Mouse (Mus musculus): ENCODE results near the gene Dao. TPM values are rescaled to one million over a fixed set of nuclear protein-coding genes. Genes with fewer than 3 reads are reported as not detected.

Dao gene
- polyA plus RNA-seq, 1 experiment from 2014 or later, result not detected

GRCm38 (mm10) chr5:113972589-113973515 lies 30.7 kb upstream of the Dao start:
- Histone ChIP-seq H3K27ac (peak overlapping the region; percentile 62), H3K9me3 (replicated peaks) (no peaks in the 10 kb centered on the region), H3K27me3 (no peaks in the 10 kb centered on the region), H3K4me1 (peaks cover 43% of the 10 kb centered on the region), H3K4me2 (replicated peaks) (peak overlapping the region; percentile 15; the same call in 1 of the 2 replicates), H3K9ac (no peak overlapping the region), H3K4me3 (no peak overlapping the region), H3K36me3 (peaks cover 17% of the 10 kb centered on the region)
- 20% methylated on average over 18 of the region's 18 CpGs for WGBS
- ATAC-seq (ENCODE audit: low FRiP score), result peak; percentile 71; the same call in 1 of the 2 replicates

- Histone ChIP-seq H3K4me2 (replicated peaks) (no peak overlapping the region), H3K9me3 (replicated peaks) (no peaks in the 10 kb centered on the region), H3K27me3 (no peaks in the 10 kb centered on the region), H3K4me1 (peaks cover 43% of the 10 kb centered on the region), H3K4me3 (no peak overlapping the region), H3K27ac (peak overlapping the region; percentile 37; the same call in 1 of the 2 replicates), H3K36me3 (peaks cover 11% of the 10 kb centered on the region), H3K9ac (no peak overlapping the region)
- ATAC-seq (ENCODE audit: low FRiP score), result no peak
- WGBS, result 91% methylated on average over 8 of the region's 8 CpGs
Observed at GRCm38 (mm10) chr5:113973790-113974189, 29.7 kb upstream of the Dao start.

- 56% methylated on average over 15 of the region's 15 CpGs for WGBS
- Histone ChIP-seq H3K27ac (no peak overlapping the region; the same call in 1 of the 2 replicates), H3K4me2 (replicated peaks) (no peak overlapping the region), H3K4me3 (no peak overlapping the region), H3K9ac (0 out of 2 replicates have a peak overlapping the region, but pooled peaks have one; percentile 5), H3K27me3 (no peaks in the 10 kb centered on the region), H3K4me1 (peaks cover 43% of the 10 kb centered on the region), H3K9me3 (replicated peaks) (no peaks in the 10 kb centered on the region), H3K36me3 (peaks cover 7% of the 10 kb centered on the region)
- ATAC-seq (ENCODE audit: low FRiP score), result no peak
Observed at GRCm38 (mm10) chr5:113974576-113974975, 28.9 kb upstream of the Dao start.

GRCm38 (mm10) chr5:113975538-113976215 lies 27.8 kb upstream of the Dao start:
- Histone ChIP-seq H3K27ac (no peak overlapping the region), H3K36me3 (peaks cover 7% of the 10 kb centered on the region), H3K4me2 (replicated peaks) (no peak overlapping the region), H3K4me3 (no peak overlapping the region), H3K4me1 (peaks cover 43% of the 10 kb centered on the region), H3K9me3 (replicated peaks) (no peaks in the 10 kb centered on the region), H3K27me3 (no peaks in the 10 kb centered on the region), H3K9ac (no peak overlapping the region)
- WGBS, result 67% methylated on average over 9 of the region's 9 CpGs
- ATAC-seq (ENCODE audit: low FRiP score), result no peak

GRCm38 (mm10) chr5:113976597-113976996 lies 26.9 kb upstream of the Dao start:
- ATAC-seq (ENCODE audit: low FRiP score), result no peak
- no peak overlapping the region for H3K4me2 ChIP-seq (replicated peaks)
- 87% methylated on average over 8 of the region's 8 CpGs for WGBS
- H3K9me3 ChIP-seq (replicated peaks), result no peaks in the 10 kb centered on the region
- H3K9ac ChIP-seq, result no peak overlapping the region
- no peaks in the 10 kb centered on the region for H3K27me3 ChIP-seq
- H3K36me3 ChIP-seq, result peaks cover 7% of the 10 kb centered on the region
- no peak overlapping the region for H3K27ac ChIP-seq
- no peak overlapping the region for H3K4me3 ChIP-seq
- peaks cover 43% of the 10 kb centered on the region for H3K4me1 ChIP-seq

- Histone ChIP-seq H3K9ac (no peak overlapping the region), H3K27ac (0 out of 2 replicates have a peak overlapping the region, but pooled peaks have one; percentile 12), H3K4me1 (peaks cover 41% of the 10 kb centered on the region), H3K4me3 (no peak overlapping the region), H3K9me3 (replicated peaks) (no peaks in the 10 kb centered on the region), H3K36me3 (peaks cover 7% of the 10 kb centered on the region), H3K27me3 (no peaks in the 10 kb centered on the region), H3K4me2 (replicated peaks) (no peak overlapping the region)
- WGBS, result 83% methylated on average over 8 of the region's 8 CpGs
- ATAC-seq (ENCODE audit: low FRiP score), result no peak
Observed at GRCm38 (mm10) chr5:113977309-113977708, 26.2 kb upstream of the Dao start.

GRCm38 (mm10) chr5:113980511-113980910 lies 23.0 kb upstream of the Dao start:
- Histone ChIP-seq H3K4me3 (no peak overlapping the region), H3K4me1 (peaks cover 12% of the 10 kb centered on the region), H3K27ac (no peak overlapping the region), H3K4me2 (replicated peaks) (no peak overlapping the region), H3K27me3 (no peaks in the 10 kb centered on the region), H3K9ac (no peak overlapping the region), H3K9me3 (replicated peaks) (no peaks in the 10 kb centered on the region), H3K36me3 (peaks cover 11% of the 10 kb centered on the region)
- no peak for ATAC-seq (ENCODE audit: low FRiP score)
- 82% methylated on average over 1 of the region's 1 CpGs for WGBS

GRCm38 (mm10) chr5:113981171-113981570 lies 22.3 kb upstream of the Dao start:
- WGBS, result 89% methylated on average over 6 of the region's 6 CpGs
- H3K27ac ChIP-seq, result no peak overlapping the region
- peaks cover 12% of the 10 kb centered on the region for H3K4me1 ChIP-seq
- H3K9ac ChIP-seq, result no peak overlapping the region
- no peak overlapping the region for H3K4me2 ChIP-seq (replicated peaks)
- H3K27me3 ChIP-seq, result no peaks in the 10 kb centered on the region
- H3K4me3 ChIP-seq, result no peak overlapping the region
- peaks cover 11% of the 10 kb centered on the region for H3K36me3 ChIP-seq
- H3K9me3 ChIP-seq (replicated peaks), result no peaks in the 10 kb centered on the region
- no peak for ATAC-seq (ENCODE audit: low FRiP score)

- no peaks in the 10 kb centered on the region for H3K27me3 ChIP-seq
- H3K27ac ChIP-seq, result no peak overlapping the region
- WGBS, result 81% methylated on average over 8 of the region's 8 CpGs
- no peaks in the 10 kb centered on the region for H3K9me3 ChIP-seq (replicated peaks)
- peaks cover 16% of the 10 kb centered on the region for H3K4me1 ChIP-seq
- peaks cover 11% of the 10 kb centered on the region for H3K36me3 ChIP-seq
- H3K9ac ChIP-seq, result no peak overlapping the region
- H3K4me3 ChIP-seq, result no peak overlapping the region
- ATAC-seq (ENCODE audit: low FRiP score), result no peak
- H3K4me2 ChIP-seq (replicated peaks), result no peak overlapping the region
Observed at GRCm38 (mm10) chr5:113981843-113982242, 21.7 kb upstream of the Dao start.

GRCm38 (mm10) chr5:113983541-113983940 lies 20.0 kb upstream of the Dao start:
- Histone ChIP-seq H3K9ac (no peak overlapping the region), H3K4me3 (no peak overlapping the region), H3K27me3 (no peaks in the 10 kb centered on the region), H3K36me3 (peaks cover 8% of the 10 kb centered on the region; the same call in 1 of the 2 replicates), H3K4me2 (replicated peaks) (no peak overlapping the region), H3K27ac (no peak overlapping the region), H3K9me3 (replicated peaks) (no peaks in the 10 kb centered on the region), H3K4me1 (peaks cover 16% of the 10 kb centered on the region)
- WGBS, result 73% methylated on average over 6 of the region's 6 CpGs
- no peak for ATAC-seq (ENCODE audit: low FRiP score)

GRCm38 (mm10) chr5:113984025-113984740 lies 19.3 kb upstream of the Dao start:
- H3K4me1 ChIP-seq, result peaks cover 16% of the 10 kb centered on the region
- no peaks in the 10 kb centered on the region for H3K9me3 ChIP-seq (replicated peaks)
- H3K27ac ChIP-seq, result no peak overlapping the region
- no peak overlapping the region for H3K9ac ChIP-seq
- no peak overlapping the region for H3K4me2 ChIP-seq (replicated peaks)
- 90% methylated on average over 13 of the region's 13 CpGs for WGBS
- H3K36me3 ChIP-seq, result peaks cover 14% of the 10 kb centered on the region
- no peak for ATAC-seq (ENCODE audit: low FRiP score)
- H3K27me3 ChIP-seq, result no peaks in the 10 kb centered on the region
- H3K4me3 ChIP-seq, result no peak overlapping the region

- Histone ChIP-seq H3K4me3 (no peak overlapping the region), H3K4me2 (replicated peaks) (no peak overlapping the region), H3K9ac (no peak overlapping the region), H3K36me3 (peaks cover 16% of the 10 kb centered on the region), H3K27me3 (no peaks in the 10 kb centered on the region), H3K9me3 (replicated peaks) (no peaks in the 10 kb centered on the region), H3K4me1 (peaks cover 25% of the 10 kb centered on the region), H3K27ac (no peak overlapping the region)
- 62% methylated on average over 2 of the region's 2 CpGs for WGBS
- ATAC-seq (ENCODE audit: low FRiP score), result no peak
Observed at GRCm38 (mm10) chr5:113985737-113986136, 17.8 kb upstream of the Dao start.
